ENCODE assay signal across 8 mouse cellular contexts in genomic region chr11:78829373-78829772, GRCm38 (mm10). TPM values are rescaled to one million over a fixed set of nuclear protein-coding genes. Genes with fewer than 3 reads are reported as not detected.
DNase-seq lines count a peak whose midpoint lies in the region; ATAC-seq and TF ChIP-seq lines count a peak whose summit lies in the region.
"Had no signal": no experiment of that assay in that cellular context is flagged by ENCODE, and none has a peak within 500 bp of the region (broad histone marks: within the 10 kb centered on the region; RNA-seq: fewer than 3 reads in every experiment).

No protein-coding gene starts in this region.

- H3K4me3 ChIP-seq in lung, postnatal 0 days (ENCODE audit: low read depth, low read length) = no peak overlapping the region
- no peak overlapping the region for H3K4me3 ChIP-seq in lung, adult 2 months (replicated peaks; ENCODE audit: extremely low read depth, low read depth, low read length)

- H3K9ac ChIP-seq in lung, postnatal 0 days (replicated peaks; ENCODE audit: low read depth) = no peak overlapping the region

- no peaks in the 10 kb centered on the region for H3K27me3 ChIP-seq in lung, postnatal 0 days (replicated peaks; ENCODE audit: insufficient read depth, low read length)

- no peak for DNase-seq in lung, postnatal 0 days (ENCODE audit: low spot score)
- no peak for DNase-seq in lung, adult 2 months
- peak; percentile 72 for DNase-seq in embryo, embryonic 10.5 days (ENCODE audit: low spot score)
- peak; percentile 56 for DNase-seq in heart, postnatal 4 days
- DNase-seq in lung, postnatal 10 days = peak; percentile 38
- no peak for DNase-seq in urinary bladder, adult 2 months (ENCODE audit: low spot score)
- DNase-seq in urinary bladder, postnatal 36 days (ENCODE audit: low spot score in 2 of 2) = no peak
- DNase-seq: cerebellum, adult 9-10 months had no signal

- H3K4me2 ChIP-seq in lung, postnatal 0 days (replicated peaks; ENCODE audit: low read depth, low read length) = no peak overlapping the region

- H3K36me3 ChIP-seq in lung, postnatal 0 days (ENCODE audit: insufficient read depth, low read length) = no peaks in the 10 kb centered on the region

- H3K4me1 ChIP-seq in lung, postnatal 0 days (ENCODE audit: insufficient read depth, low read depth, low read length) = peaks cover 6% of the 10 kb centered on the region
- peaks cover 5% of the 10 kb centered on the region for H3K4me1 ChIP-seq in lung, adult 2 months (ENCODE audit: control insufficient read depth, insufficient read depth, low read length)

- TF ChIP-seq EP300 in lung, postnatal 0 days (IDR thresholded peaks at IDR 0.05) = 0 out of 2 replicates have a peak, but pooled peaks have one; percentile 11

- H3K9me3 ChIP-seq in lung, postnatal 0 days (ENCODE audit: low read length) = no peaks in the 10 kb centered on the region

- TF ChIP-seq CTCF in lung, postnatal 0 days (IDR thresholded peaks at IDR 0.05) = no peak
- no peak for TF ChIP-seq CTCF in lung, adult 2 months (IDR thresholded peaks at IDR 0.05; ENCODE audit: insufficient read depth, low read length)

- H3K27ac ChIP-seq in lung, postnatal 0 days (ENCODE audit: low read length) = no peak overlapping the region

- ATAC-seq in lung, postnatal 0 days = no peak

- 40% methylated on average over 6 of the region's 6 CpGs for WGBS in lung, postnatal 0 days
- 43% methylated on average over 6 of the region's 6 CpGs for WGBS in lung, adult 2 months

- TF ChIP-seq POLR2A in lung, adult 2 months (IDR thresholded peaks at IDR 0.05; ENCODE audit: borderline replicate concordance, extremely low read depth, low read depth, low read length) = no peak

RNA-seq across cellular contexts. Expression of gene Lyrm9, which starts 3.0 kb away (rescaled TPM):
- polyA plus RNA-seq in lung, postnatal 0 days (2015; fragmentation: Nextera tagmentation; extraction: Ambion mirVana) = 5.7 and 9.3 TPM in 2 replicates
- 7.6 and 15.3 TPM in 2 replicates for polyA plus RNA-seq in lung, adult 2 months (2012; rRNA removed)
- 10 to 100 TPM; 33.0 to 34.3 TPM for total RNA-seq in heart, postnatal 4 days (2021)
- polyA plus RNA-seq in urinary bladder, adult 2 months (2012; rRNA removed) = 13.9 and 21.3 TPM in 2 replicates

Comparison
In these comparisons a context has a peak if more than half of its experiments do, and no peak if none do; other contexts are left out.
1. DNase-seq: peak in embryo, embryonic 10.5 days (single experiment), heart, postnatal 4 days (single experiment) and lung, postnatal 10 days (single experiment); none in lung, postnatal 0 days (single experiment), lung, adult 2 months (single experiment), urinary bladder, adult 2 months (single experiment) and urinary bladder, postnatal 36 days (0 of 2).